Mouse (Mus musculus) right cerebral cortex, postnatal 4 days (tissue): ENCODE measurements around the gene Hagh.

Source experiments
- DNase-seq: peaks from one replicate; pipeline ENCODE4 v3.0.0-alpha.2; 2022

The Hagh gene

GRCm38 (mm10) chr17:24839842-24840241 lies at the start of gene Hagh:
Gene Hagh, plus strand, starts transcription at chr17:24840143.
- no peak for DNase-seq

- no peak for DNase-seq
Measured at GRCm38 (mm10) chr17:24792190-24792589, 47.8 kb upstream of the Hagh start.

GRCm38 (mm10) chr17:24794791-24795190 lies 45.2 kb upstream of the Hagh start:
- DNase-seq, result no peak

GRCm38 (mm10) chr17:24796969-24797368 lies 43.0 kb upstream of the Hagh start:
- no peak for DNase-seq

DNA sequence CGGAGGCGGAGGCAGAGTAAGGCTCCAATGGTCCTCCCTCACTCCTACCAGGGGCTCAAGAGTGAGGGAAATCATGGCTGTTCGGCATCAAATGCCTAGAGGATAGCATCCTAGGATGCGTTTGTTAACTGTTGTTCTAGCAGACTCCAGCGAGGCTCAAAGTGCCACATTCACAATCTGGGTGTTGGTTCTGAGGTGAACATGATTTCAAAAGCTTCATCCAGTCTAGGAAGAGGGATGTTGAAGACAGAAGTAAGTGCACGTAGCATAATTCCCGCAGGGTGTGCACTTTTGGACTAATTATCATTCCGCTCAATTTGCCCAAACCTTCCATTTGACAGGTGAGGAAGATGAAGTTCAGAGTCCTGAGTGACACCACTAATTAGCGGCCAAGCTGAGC lies 41.7 kb upstream of the Hagh start:
- DNase-seq, result no peak

- DNase-seq, result no peak
Measured at GRCm38 (mm10) chr17:24799476-24799875, 40.5 kb upstream of the Hagh start.

DNA sequence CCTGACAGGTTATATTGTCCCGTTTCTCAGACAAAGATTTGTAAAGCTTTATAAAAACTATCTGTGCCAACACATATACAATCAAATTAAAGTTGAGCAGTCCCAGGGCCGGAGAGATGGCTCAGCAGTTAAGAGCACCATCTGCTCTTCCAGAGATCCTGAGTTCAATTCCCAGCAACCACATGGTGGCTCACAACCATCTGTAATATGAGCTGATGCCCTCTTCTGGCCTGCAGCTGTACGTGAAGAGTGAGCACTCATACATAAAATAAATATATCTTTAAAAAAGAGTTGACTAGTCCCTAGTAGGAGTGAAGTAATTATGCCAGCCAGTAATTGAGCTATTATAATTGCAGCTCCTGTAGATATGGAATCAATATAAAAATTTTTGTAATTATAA lies 39.4 kb upstream of the Hagh start:
- no peak for DNase-seq

DNA sequence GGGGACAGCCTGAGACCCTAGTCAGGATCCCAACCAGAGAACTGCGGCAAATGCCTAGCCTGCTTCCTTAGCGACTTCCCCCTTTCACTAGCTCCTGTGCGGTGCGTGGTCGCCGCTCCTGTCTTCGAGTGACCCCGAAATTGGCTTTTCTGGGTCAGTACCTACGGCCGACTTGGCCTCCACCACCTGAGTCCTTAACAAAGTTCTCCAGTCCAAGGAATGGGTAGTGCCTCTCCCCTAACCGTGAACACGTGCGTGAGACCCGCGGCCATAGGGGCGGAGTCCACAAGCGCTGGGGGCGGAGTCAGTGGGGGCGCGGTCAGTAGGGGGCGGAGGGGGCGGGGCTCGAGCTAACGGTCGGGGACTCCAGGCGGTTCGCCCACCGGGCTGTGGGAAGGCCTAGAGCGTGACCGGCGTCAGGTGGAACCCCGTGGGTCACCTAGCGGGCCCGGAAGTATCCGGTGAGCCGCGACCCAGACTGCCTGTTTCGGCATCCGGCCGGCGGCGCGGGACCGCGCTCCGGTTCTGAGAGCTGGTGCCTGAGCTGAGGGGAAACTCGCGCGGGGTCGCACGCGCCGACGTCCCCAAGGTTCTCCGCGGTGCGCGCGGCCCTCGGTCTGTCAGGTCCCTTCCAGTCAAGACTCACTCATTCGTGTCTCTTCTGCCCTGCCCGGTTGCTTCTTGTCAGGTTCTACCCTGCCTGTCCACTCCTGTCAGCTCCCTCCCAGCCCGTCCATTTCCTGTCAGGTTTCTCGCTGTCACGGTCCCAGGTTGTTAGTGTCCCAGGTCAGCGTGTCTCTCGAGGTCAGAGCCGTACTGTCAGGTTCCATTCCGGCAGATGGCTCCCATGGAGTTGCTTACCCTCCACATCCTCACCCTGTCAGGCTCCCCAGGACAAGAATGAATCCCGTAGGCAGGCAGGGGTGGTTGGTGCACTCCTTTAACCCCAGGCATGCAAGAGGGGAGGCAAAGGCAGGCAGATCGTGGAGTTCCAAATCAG lies 35.7 kb upstream of the Hagh start, which contains the start of gene Meiob:
Meiob (plus strand) TSS at position 338 of the 1,000 bp plus-strand sequence.
- DNase-seq, result peak; percentile 63

GRCm38 (mm10) chr17:24811211-24811610 lies 28.7 kb upstream of the Hagh start:
- no peak for DNase-seq

GRCm38 (mm10) chr17:24812215-24812614 lies 27.7 kb upstream of the Hagh start:
- DNase-seq, result no peak

GRCm38 (mm10) chr17:24815256-24815655 lies 24.7 kb upstream of the Hagh start:
- no peak for DNase-seq

DNA sequence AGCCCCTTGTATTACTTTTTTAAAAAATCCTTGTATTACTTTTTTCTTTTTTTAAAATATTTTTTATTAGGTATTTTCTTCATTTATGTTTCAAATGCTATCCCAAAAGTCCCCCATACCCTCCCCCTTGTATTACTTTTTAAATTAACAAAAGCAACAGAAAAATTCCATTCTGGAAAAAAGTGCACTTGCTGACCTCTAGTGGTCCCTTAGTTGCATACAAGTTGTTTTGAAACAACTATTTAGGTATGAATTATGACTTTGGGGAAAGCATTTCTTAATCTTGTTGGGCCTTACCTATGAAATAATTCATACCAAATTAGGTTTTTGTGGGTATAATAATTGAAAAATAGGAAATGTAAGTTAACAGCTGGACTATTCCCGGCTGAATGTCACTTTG lies 22.4 kb upstream of the Hagh start:
- no peak for DNase-seq

- no peak for DNase-seq
Measured at GRCm38 (mm10) chr17:24818172-24818571, 21.8 kb upstream of the Hagh start.

- DNase-seq, result no peak
Measured at GRCm38 (mm10) chr17:24819469-24819868, 20.5 kb upstream of the Hagh start.

DNA sequence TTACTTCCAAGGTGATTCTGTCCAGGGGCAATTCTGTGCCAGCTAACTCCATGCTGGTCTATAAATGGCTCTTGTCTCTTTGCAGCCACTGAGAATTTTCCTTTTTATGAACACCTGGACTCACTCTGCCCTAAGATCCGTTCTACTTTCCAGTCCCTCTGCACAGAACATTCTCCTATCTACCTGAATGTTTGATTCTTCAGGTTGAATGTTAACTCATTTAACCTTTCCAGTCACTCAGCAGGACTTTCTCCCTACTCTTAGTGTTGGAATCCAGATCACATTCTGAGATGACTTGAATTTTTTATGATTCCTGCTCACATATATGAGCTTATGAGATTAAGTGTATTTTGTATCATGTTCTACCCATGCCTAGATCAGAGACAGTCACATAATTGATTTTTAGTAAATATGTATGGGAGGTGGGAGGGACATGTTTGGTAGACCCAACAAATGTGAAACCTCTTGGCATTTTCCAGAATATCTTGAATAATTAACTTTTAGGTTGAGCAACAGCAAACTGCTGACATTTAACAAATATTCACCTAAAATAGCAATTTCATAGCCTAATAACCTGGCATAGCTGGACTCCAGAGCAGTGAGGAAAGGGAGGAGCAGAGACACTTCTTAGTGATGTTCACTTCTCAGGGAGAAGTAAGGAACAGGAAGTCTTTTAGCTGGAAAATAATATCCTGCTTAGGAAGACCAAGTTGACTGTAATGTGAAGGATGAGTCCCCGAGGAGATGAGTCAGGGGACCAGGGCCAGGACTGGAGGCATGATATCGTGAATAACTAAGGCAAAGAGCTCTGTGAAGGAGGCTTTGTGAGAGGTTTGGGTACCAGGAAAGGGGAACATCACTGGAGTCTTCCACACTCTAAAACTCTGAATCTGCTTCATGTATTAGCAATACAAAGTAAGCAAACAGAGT lies 18.3 kb upstream of the Hagh start:
- no peak for DNase-seq

GRCm38 (mm10) chr17:24840341-24840740 lies 398 bp downstream of the Hagh start:
- no peak for DNase-seq

GRCm38 (mm10) chr17:24841133-24841532 lies 1.2 kb downstream of the Hagh start:
- DNase-seq, result no peak

- no peak for DNase-seq
Measured at GRCm38 (mm10) chr17:24842631-24843030, 2.7 kb downstream of the Hagh start.

- no peak for DNase-seq
Measured at GRCm38 (mm10) chr17:24844525-24844924, 4.6 kb downstream of the Hagh start.

DNA sequence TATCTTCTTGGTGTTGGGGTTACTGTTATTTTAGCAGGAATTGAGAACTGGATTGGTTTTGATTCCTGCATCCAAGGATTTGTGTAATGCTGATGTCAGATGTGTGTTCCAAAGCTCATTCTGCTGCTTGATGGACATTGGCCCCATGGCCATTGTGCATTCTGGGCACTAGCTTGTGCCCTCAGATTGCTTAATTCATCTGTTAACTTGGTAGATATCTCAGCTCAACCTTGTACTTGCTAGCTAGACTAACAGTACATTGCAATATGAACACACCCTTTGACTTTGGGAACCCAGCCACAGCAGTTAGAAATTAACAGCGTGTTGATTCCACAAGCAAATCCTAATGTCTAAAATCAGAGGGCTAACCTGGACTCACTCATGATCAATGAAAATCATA lies 7.4 kb downstream of the Hagh start:
- no peak for DNase-seq

- no peak for DNase-seq
Measured at GRCm38 (mm10) chr17:24848600-24849031, 8.7 kb downstream of the Hagh start.

DNA sequence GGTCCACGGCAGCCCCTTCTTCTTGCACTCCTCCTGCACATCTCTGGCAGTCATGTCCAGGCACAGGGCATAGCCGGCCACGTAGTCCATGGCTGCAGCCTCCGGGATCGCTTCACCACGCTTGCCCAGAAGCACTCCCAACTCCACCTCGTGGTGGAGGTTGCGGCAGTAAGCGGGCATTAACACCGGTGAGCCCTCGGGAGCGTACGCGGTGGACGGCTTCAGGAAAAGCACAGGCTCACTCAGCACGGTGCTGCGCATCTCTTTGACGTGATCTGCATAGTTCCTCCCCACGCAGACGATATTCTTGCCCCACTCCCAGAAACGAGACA lies 9.8 kb downstream of the Hagh start:
- DNase-seq, result no peak

DNA sequence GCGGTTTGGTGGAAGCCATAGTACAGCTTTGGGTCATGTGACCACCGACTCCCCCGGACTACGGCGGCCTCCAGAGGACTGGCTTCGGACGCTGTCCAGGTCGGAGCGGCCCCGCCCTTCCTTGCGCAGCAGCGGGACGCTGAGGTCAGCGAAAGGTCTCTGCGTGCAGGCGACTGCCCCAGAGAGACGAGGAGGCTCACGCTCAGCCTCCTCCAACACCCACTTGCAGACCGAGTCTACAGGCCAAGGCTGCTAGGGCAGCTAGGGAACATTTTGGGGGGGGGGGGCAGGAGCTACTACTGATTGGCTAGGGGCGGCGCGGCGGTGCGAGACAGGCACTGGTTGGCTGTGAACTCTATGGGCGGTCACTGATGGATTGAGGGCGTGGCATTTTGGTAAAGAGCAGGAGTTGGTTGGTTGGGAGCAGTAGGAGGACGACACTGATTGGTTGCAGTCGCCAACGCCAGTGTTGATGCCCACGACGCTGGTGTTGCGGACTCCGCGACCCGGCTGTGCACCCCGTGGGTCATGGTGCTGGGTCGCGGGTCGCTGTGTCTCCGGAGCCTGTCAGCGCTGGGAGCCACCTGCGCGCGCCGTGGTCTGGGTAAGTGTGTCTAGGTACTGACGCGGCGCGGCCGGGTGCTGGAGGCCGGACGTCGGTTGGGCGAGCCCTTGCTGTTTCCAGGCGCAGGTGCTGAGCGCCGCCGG lies 10.3 kb downstream of the Hagh start, which contains the start of gene Fahd1:
Fahd1 (minus strand) TSS at position 300 of the 708 bp plus-strand sequence.
- peak; percentile 87 for DNase-seq
